ENCODE assay signal across 27 mouse cellular contexts in genomic region chr6:128973439-128973697, GRCm38 (mm10). TPM values are rescaled to one million over a fixed set of nuclear protein-coding genes. Genes with fewer than 3 reads are reported as not detected.
"Had no signal": no experiment of that assay in that cellular context is flagged by ENCODE, and none has a peak within 500 bp of the region (broad histone marks: within the 10 kb centered on the region; RNA-seq: fewer than 3 reads in every experiment).

No protein-coding gene starts in this region.

- H3K9me3 ChIP-seq: intestine, embryonic 15.5 days; limb, embryonic 12.5 days; limb, embryonic 15.5 days; liver, embryonic 12.5 days; liver, embryonic 15.5 days; midbrain, embryonic 12.5 days; midbrain, embryonic 15.5 days; neural tube, embryonic 13.5 days had no signal

- H3K4me1 ChIP-seq: intestine, embryonic 15.5 days; limb, embryonic 15.5 days; liver, embryonic 12.5 days; liver, embryonic 15.5 days; midbrain, embryonic 12.5 days; midbrain, embryonic 15.5 days; neural tube, embryonic 13.5 days had no signal

- H3K27ac ChIP-seq: intestine, embryonic 15.5 days; layer of hippocampus, adult 2 months; left cerebral cortex, adult 2 months; limb, embryonic 12.5 days; limb, embryonic 15.5 days; liver, embryonic 12.5 days; liver, embryonic 15.5 days; midbrain, embryonic 12.5 days; midbrain, embryonic 15.5 days; neural tube, embryonic 13.5 days; stomach, postnatal 0 days had no signal

- DNase-seq: kidney, adult 11 months; kidney, adult 8-10 months; kidney, postnatal 14 days; layer of hippocampus, adult 9-11 months; left cerebral cortex, postnatal 4 days; lung, embryonic 14.5 days; lung, postnatal 36 days; retina, postnatal 1 day; right cerebral cortex, postnatal 25 days; thymus, postnatal 4 days had no signal

- H3K4me3 ChIP-seq: intestine, embryonic 15.5 days; layer of hippocampus, adult 2 months; left cerebral cortex, adult 2 months; limb, embryonic 12.5 days; limb, embryonic 15.5 days; liver, embryonic 12.5 days; liver, embryonic 15.5 days; midbrain, embryonic 12.5 days; midbrain, embryonic 15.5 days; myocyte; neural tube, embryonic 13.5 days had no signal

- H3K27me3 ChIP-seq: intestine, embryonic 15.5 days; limb, embryonic 12.5 days; limb, embryonic 15.5 days; liver, embryonic 12.5 days; liver, embryonic 15.5 days; midbrain, embryonic 12.5 days; midbrain, embryonic 15.5 days; neural tube, embryonic 13.5 days had no signal

- H3K36me3 ChIP-seq: intestine, embryonic 15.5 days; limb, embryonic 12.5 days; limb, embryonic 15.5 days; liver, embryonic 12.5 days; liver, embryonic 15.5 days; midbrain, embryonic 12.5 days; midbrain, embryonic 15.5 days; neural tube, embryonic 13.5 days had no signal

RNA-seq across cellular contexts. Expression of gene Clec2g, which starts 39.2 kb away (rescaled TPM):
- total RNA-seq: left cerebral cortex, postnatal 4 days; neutrophil, adult 5-6 weeks had no signal
- polyA plus RNA-seq: intestine, embryonic 15.5 days; kidney, embryonic 16.5 days; large intestine, adult 2 months; limb, embryonic 12.5 days; liver, embryonic 12.5 days; liver, embryonic 15.5 days; lung, embryonic 14.5 days; lung, postnatal 0 days; midbrain, embryonic 12.5 days; midbrain, embryonic 15.5 days; myocyte; neural tube, embryonic 13.5 days; stomach, embryonic 14.5 days had no signal
